Mouse (Mus musculus) left cerebral cortex, postnatal 10 days (tissue): Measurements from ENCODE around the gene Tekt5. TPM values are rescaled to one million over a fixed set of nuclear protein-coding genes. Genes with fewer than 3 reads are reported as not detected.

Source experiments
- DNase-seq, 2 experiments: peaks; one replicate each; pipeline ENCODE4 v3.0.0; 2021 to 2022; ENCODE audit warnings: low spot score in 2 of 2, mixed read lengths in 1 of 2; ENCODE audit errors: extremely low spot score in 1 of 2
- intact Hi-C: fragments of 180-260 bp; cut with DNase I; formaldehyde crosslinking; loops from one replicate; pipeline ENCODE4 v1.15.1; 2025
- total RNA-seq, 2 experiments: library from RNA; stranded (reverse); gene quantifications; 2 replicates each; pipeline ENCODE4 v1.2.3; 2021

The Tekt5 gene
- total RNA-seq, 2 experiments from 2014 or later, result 7.3 to 7.7 TPM

- peak in 1 of 2 experiments; percentile 13 for DNase-seq
- intact Hi-C loops, result no loop called here
Observed at GRCm38 (mm10) chr16:10347551-10347950, 47.7 kb downstream of the Tekt5 start.

- intact Hi-C loops, result no loop called here
- DNase-seq, result no peak
Observed at GRCm38 (mm10) chr16:10341110-10341509, 54.2 kb downstream of the Tekt5 start.

GRCm38 (mm10) chr16:10339930-10340329 is 55.4 kb downstream of the Tekt5 start:
- intact Hi-C loops, result no loop called here
- DNase-seq, result no peak

- no peak for DNase-seq
- intact Hi-C loops, result no loop called here
Observed at GRCm38 (mm10) chr16:10338601-10339000, 56.7 kb downstream of the Tekt5 start.

GRCm38 (mm10) chr16:10337422-10338197 is 57.7 kb downstream of the Tekt5 start:
- intact Hi-C loops, result no loop called here
- DNase-seq, result no peak

- intact Hi-C loops, result no loop called here
- no peak for DNase-seq
Observed at GRCm38 (mm10) chr16:10336454-10337421, 58.6 kb downstream of the Tekt5 start.

- intact Hi-C loops, result no loop called here
- DNase-seq, result no peak
Observed at GRCm38 (mm10) chr16:10335953-10336352, 59.3 kb downstream of the Tekt5 start.

- peak in 1 of 2 experiments; percentile 64 for DNase-seq
- intact Hi-C loops, result no loop called here
Observed at GRCm38 (mm10) chr16:10332732-10333131, 62.6 kb downstream of the Tekt5 start.

- intact Hi-C loops, result no loop called here
- no peak for DNase-seq
Observed at GRCm38 (mm10) chr16:10330586-10331495, 64.4 kb downstream of the Tekt5 start.

- DNase-seq, result peak in 1 of 2 experiments; percentile 44
- intact Hi-C loops, result no loop called here
Observed at GRCm38 (mm10) chr16:10327563-10328333, 67.5 kb downstream of the Tekt5 start.

- intact Hi-C loops, result no loop called here
- no peak for DNase-seq
Observed at GRCm38 (mm10) chr16:10319914-10320569, 75.2 kb downstream of the Tekt5 start.

- intact Hi-C loops, result no loop called here
- no peak for DNase-seq
Observed at GRCm38 (mm10) chr16:10317197-10317544, 78.1 kb downstream of the Tekt5 start.

GRCm38 (mm10) chr16:10316493-10317196 is 78.6 kb downstream of the Tekt5 start:
- DNase-seq, result no peak
- intact Hi-C loops, result no loop called here

GRCm38 (mm10) chr16:10313646-10314088 is 81.6 kb downstream of the Tekt5 start, which contains the start of gene Emp2:
Gene Emp2 (minus strand): TSS chr16:10313968.
- peak in 1 of 2 experiments; percentile 77 for DNase-seq
- intact Hi-C loops, result no loop called here

- peak in 1 of 2 experiments; percentile 40 for DNase-seq
- intact Hi-C loops, result no loop called here
Observed at GRCm38 (mm10) chr16:10313226-10313625, 82.1 kb downstream of the Tekt5 start.

- DNase-seq, result no peak
- intact Hi-C loops, result no loop called here
Observed at GRCm38 (mm10) chr16:10311989-10312388, 83.3 kb downstream of the Tekt5 start.

GRCm38 (mm10) chr16:10311086-10311485 is 84.2 kb downstream of the Tekt5 start:
- intact Hi-C loops, result no loop called here

More at GRCm38 (mm10) chr16:10311086-10311485, 84.2 kb downstream of the Tekt5 start:
- DNase-seq, result no peak
